Mouse (Mus musculus): ENCODE measurements around the gene Proser2. TPM values are rescaled to one million over a fixed set of nuclear protein-coding genes. Genes with fewer than 3 reads are reported as not detected.

Proser2 gene
- total RNA-seq, 2 experiments from 2014 or later, result not detected

DNA sequence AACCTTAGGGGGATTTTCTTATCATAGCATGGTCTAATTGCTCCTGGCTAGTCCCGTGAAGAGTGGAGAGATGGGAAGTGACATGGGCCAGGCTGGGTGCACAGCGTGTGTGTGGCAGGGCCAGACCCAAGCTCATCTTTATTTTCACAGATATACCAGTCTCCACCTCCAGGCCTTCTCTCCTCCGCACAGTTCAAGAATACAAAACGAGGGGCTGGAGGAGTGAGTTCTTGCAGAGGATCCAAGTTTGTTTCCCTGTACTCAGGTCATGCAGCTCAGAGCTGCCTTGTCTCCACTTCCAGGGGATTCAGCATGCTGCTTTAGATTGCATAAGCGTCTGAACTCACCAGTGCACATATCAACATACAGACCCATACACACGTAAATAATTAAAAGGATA is 47.4 kb downstream of the Proser2 start:
- no peak for ATAC-seq (replicated peaks; ENCODE audit: low FRiP score, low TSS enrichment, poor library complexity, severe bottlenecking)

DNA sequence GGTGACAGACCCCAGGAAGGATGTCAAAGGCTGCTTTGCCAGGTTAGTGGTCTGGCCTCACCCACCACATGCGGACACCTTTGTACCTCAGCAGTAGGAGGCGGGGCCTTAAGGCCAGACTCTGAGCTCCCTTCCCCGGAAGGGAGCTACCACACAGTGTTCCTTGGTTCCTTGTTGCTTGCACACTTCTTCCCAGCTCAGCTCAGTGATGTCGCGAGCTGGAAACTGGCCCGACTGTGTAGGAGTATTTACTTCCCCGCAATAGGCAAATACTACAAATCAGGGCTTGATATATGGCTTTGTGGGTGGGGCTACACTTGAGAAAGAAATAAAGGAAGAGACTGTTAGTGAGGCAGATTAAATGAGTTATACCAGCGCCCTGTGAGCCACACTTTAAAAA is 48.9 kb downstream of the Proser2 start:
- no peak for ATAC-seq (replicated peaks; ENCODE audit: low FRiP score, low TSS enrichment, poor library complexity, severe bottlenecking)

DNA sequence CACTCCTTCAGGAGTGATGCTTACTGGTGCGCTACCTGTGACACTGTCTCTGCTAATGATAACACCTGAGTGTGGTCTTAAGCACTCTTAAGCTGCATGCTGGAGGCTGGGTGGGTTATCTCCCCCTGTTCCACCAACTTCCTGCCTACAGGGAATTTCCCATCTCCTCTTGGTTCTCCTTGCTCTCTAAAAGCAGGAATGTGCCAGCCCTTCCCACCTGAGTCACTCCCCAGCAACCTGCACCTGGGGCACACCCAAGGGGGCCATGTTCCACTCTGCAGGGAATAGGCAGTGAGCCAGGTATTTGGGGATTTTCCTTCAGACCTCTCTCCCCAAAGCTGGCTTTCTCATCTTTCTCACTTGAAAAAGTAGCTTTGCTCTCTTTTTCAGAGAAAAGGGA is 50.0 kb downstream of the Proser2 start:
- 0 out of 2 replicates have a peak, but pooled peaks have one; percentile 8 for ATAC-seq (replicated peaks; ENCODE audit: low FRiP score, low TSS enrichment, poor library complexity, severe bottlenecking)

GRCm38 (mm10) chr2:6075530-6075896 is 54.5 kb downstream of the Proser2 start:
- ATAC-seq (replicated peaks; ENCODE audit: low FRiP score, low TSS enrichment, poor library complexity, severe bottlenecking), result no peak

DNA sequence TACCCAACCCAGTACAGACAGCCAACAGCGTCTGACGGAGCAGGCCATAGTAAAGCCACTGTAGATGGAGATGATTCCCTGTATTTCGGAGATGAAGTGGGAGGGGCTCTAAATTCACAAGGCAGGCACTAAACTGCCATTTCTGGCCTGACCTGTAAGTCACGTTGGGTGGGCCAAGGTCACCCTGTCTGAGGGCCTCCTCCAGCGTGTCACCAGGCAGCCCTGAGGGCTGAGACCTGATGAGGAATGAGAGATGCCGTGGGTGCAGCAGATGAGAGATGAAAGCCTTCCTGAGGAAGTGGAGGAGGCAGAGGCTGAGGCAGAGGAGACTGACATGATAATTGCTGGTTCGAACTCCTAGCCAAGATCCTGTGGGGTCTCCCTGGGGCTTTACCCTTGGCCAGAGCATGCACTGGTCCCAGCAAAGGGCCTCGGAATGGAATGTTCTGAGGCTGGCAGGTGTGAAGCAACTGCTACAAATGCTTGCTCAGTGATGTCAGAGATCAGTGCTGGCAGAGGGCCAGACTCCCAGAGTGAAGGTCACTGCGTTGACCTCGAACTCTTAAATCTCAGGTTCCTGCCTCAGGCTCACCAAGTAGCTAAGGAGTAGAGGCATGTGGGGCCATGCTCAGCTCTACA is 55.0 kb downstream of the Proser2 start:
- no peak for ATAC-seq (replicated peaks; ENCODE audit: low FRiP score, low TSS enrichment, poor library complexity, severe bottlenecking)

DNA sequence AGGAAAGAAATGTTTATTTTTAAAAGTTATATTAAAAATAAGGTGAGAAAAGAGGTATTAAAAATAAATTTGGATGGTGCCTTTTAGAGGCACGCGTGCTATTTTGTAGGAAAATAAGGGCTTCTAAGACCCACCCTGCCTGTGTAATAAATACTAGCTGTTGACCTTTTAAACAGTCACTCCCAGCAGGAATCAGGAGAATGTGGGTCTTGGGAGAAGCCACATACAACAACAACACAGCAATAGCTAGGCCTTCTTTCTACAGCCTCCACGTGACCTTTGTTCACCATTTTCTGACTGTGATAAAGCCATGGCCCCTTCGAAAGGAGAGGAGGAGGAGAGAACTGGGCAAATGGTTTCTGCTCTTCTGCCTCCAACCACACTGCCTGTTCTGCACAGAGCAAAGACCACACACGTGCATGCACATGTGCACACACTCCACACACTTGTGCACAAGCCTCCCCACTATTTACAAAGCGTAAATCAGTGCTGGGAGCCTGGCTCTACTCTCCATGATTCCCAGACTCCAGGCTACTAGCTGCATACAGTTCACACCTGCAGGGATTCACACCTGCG is 57.2 kb downstream of the Proser2 start:
- no peak for ATAC-seq (replicated peaks; ENCODE audit: low FRiP score, low TSS enrichment, poor library complexity, severe bottlenecking)

- ATAC-seq (replicated peaks; ENCODE audit: low FRiP score, low TSS enrichment, poor library complexity, severe bottlenecking), result peak; percentile 71
Observed at GRCm38 (mm10) chr2:6071598-6072440, 58.2 kb downstream of the Proser2 start.

DNA sequence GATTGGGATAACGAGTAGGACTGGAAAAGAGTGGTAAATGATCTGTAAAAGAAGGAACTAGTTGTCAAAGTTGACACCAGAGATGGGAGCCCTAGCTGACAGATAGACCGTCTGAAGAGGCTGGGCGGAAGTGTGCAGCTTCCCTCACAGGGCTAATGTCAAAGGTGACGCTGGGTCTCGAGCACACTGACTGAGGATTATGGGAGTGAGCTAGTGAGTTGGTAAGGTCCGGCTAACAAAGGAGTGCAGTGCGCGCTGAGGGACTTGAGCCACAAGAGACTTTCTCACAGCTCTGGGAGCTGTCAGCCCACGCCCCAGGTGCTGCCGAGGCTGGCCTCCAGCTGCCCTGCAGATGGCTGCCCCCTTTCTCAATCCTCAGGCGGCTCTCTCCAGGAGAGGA is 59.1 kb downstream of the Proser2 start:
- ATAC-seq (replicated peaks; ENCODE audit: low FRiP score, low TSS enrichment, poor library complexity, severe bottlenecking), result no peak

DNA sequence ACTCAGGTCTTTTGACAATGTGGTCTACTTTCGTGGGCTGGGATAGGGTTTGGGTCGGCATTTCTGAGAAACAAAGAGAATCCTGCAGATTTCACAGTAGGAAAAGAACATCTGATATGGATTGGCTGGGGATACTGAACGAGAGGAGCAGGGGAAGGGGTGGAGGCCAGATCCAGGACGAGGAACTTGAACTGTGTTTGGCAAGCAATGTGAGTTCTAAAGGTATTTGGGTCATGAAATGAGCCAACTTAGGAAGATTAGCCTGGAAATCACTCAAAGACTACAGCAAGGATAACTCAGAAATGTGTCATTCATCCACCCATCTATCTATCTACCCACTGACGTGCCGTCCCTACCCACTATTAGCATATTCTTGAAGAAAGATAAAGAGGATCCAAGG is 62.7 kb downstream of the Proser2 start:
- ATAC-seq (replicated peaks; ENCODE audit: low FRiP score, low TSS enrichment, poor library complexity, severe bottlenecking), result no peak

GRCm38 (mm10) chr2:6060071-6060804 is 69.8 kb downstream of the Proser2 start:
- ATAC-seq (replicated peaks; ENCODE audit: low FRiP score, low TSS enrichment, poor library complexity, severe bottlenecking), result no peak

DNA sequence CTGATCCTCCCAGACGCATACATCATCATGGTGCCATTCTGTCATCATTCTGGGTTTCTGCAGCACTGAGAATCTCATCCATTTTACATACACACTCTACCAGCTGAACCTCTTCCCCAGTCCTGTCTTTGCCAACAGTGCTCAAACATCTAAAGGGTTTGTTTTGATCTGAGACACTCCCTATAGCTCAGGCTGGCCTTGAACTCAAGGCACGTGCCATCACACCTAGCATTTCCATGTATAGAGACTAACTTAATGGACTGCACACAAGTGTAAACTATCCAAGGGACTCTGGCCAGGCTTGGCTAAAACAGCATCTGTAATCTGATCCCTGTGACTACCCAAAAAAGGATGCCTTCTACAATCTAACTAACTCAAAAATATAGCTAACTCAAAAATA is 70.7 kb downstream of the Proser2 start:
- no peak for ATAC-seq (replicated peaks; ENCODE audit: low FRiP score, low TSS enrichment, poor library complexity, severe bottlenecking)

DNA sequence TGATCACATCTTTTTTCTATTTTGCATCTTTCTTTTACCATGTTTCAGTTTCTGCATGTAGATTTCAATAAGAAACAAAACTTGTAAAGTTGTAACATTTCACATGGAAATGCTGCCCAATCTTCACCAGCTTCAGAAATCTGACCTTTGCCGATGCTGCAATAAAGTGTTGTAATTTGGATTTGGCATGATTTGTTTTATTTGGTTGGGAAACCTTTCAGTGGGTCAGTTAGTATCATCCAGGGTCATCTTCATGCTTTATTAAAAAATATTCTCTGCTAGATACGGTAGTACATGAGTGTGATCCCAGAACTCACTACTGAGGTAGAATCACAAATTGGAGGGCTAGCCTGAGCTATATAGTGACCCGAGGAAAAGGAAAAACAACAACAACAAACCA is 73.5 kb downstream of the Proser2 start:
- ATAC-seq (replicated peaks; ENCODE audit: low FRiP score, low TSS enrichment, poor library complexity, severe bottlenecking), result no peak

GRCm38 (mm10) chr2:6055466-6055865 is 74.5 kb downstream of the Proser2 start:
- no peak for ATAC-seq (replicated peaks; ENCODE audit: low FRiP score, low TSS enrichment, poor library complexity, severe bottlenecking)

GRCm38 (mm10) chr2:6049018-6049417 is 81.0 kb downstream of the Proser2 start:
- no peak for ATAC-seq (replicated peaks; ENCODE audit: low FRiP score, low TSS enrichment, poor library complexity, severe bottlenecking)

DNA sequence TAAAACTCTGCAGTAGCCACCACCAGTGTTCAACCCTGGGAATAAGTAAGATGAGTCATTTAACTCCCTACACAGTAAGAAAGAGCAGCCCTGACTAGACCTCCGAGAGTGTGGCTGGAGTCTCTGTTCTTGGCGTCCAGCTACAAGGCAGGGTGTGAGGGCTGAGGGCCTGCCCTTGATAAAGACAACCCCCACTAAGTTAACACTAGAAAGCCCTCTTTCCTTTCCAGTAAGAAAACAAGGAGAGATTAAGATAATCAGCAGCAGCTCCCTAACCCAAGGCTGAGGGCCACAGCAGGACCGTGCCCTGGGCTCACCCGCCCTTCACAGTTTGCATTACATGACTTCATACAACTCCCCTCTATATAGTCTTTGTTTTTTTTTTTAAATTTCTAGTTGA is 81.4 kb downstream of the Proser2 start:
- peak; percentile 28; the same call in 1 of the 2 replicates for ATAC-seq (replicated peaks; ENCODE audit: low FRiP score, low TSS enrichment, poor library complexity, severe bottlenecking)

Other genes starting within 250 kb of the Proser2 start
- 38.4 and 51.5 TPM in 2 replicates for gene Sec61a2, start 234.8 kb downstream of the Proser2 start, total RNA-seq (2014; fragmentation: Nextera tagmentation)
- 15.2 and 42.3 TPM in 2 replicates for gene Sec61a2, start 234.8 kb downstream of the Proser2 start, total RNA-seq (2017)
- 2.4 and 2.7 TPM in 2 replicates for gene Dhtkd1, start 187.4 kb downstream of the Proser2 start, total RNA-seq (2014; fragmentation: Nextera tagmentation)
- gene Dhtkd1, start 187.4 kb downstream of the Proser2 start, total RNA-seq (2017), result 1.1 and 5.7 TPM in 2 replicates
- gene Upf2, start 178.7 kb downstream of the Proser2 start, total RNA-seq (2014; fragmentation: Nextera tagmentation), result 26.7 and 28.0 TPM in 2 replicates
- gene Upf2, start 178.7 kb downstream of the Proser2 start, total RNA-seq (2017), result 29.3 and 51.9 TPM in 2 replicates
- 1.9 TPM in 1 of 2 replicates, not detected in the other for gene Echdc3, start 82.8 kb upstream of the Proser2 start, total RNA-seq (2014; fragmentation: Nextera tagmentation)
- gene Echdc3, start 82.8 kb upstream of the Proser2 start, total RNA-seq (2017), result 0.15 TPM in 1 of 2 replicates, not detected in the other
- gene Usp6nl, start 192.5 kb upstream of the Proser2 start, total RNA-seq (2014; fragmentation: Nextera tagmentation), result 38.6 and 43.4 TPM in 2 replicates
- 31.8 and 53.7 TPM in 2 replicates for gene Usp6nl, start 192.5 kb upstream of the Proser2 start, total RNA-seq (2017)